Mouse (Mus musculus): ENCODE measurements around the gene Tango2. TPM values are rescaled to one million over a fixed set of nuclear protein-coding genes. Genes with fewer than 3 reads are reported as not detected.

Gene Tango2
- total RNA-seq, 2 experiments from 2014 or later = 41.8 to 59.7 TPM

DNA sequence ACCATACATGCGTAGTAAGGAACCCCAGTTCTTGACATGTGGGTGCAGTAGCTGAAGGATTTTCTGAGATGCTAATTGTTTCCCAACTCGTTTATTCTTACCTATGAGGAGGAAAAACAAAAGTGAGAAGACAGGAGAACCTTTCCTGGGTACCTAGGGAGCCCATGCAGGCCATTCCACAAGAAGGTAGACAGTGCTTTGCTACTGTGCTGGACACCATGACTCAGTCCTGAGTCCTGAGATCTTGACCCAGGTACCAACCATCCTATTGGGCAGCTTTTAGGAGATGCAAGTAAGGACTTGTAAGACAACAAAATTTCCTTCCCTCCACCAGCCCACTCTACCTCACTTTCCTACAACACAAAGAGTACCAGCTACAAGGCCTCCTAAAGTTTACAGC lies 89.7 kb downstream of the Tango2 start, which contains the start of gene Gm49776:
TSS of gene Gm49776 (minus strand) at position 101 of the 400 bp plus-strand sequence.
- no peak within 1 kb of the TSS for H3K4me3 ChIP-seq
- no peak for DNase-seq
- no peak for TF ChIP-seq CTCF (IDR thresholded peaks at IDR 0.05)
- no peak within 1 kb of the TSS for H3K27ac ChIP-seq
- intact Hi-C loops (cut with DNase I) = no loop called here

DNA sequence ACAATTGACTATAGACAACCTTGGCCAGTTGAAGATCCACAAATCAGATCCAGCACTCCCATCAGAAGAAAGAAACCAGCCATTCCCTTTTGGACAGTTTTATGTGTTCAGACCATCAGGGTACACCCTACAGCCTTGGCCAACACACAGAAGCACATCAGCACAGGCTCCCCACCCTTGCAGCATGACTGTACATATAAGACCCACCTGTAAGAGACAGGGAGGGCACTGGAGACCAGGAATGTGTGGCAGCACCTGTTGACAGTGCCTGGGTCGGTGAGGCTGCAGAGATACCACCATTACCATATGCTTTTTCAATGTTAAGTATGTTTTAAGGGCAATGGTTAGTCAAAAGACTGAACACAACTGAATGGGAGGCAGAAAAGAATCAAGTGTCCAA lies 94.0 kb downstream of the Tango2 start:
- no peak for DNase-seq
- intact Hi-C loops (cut with DNase I) = no loop called here
- no peak overlapping the region for H3K4me3 ChIP-seq
- H3K27ac ChIP-seq = no peak overlapping the region
- TF ChIP-seq CTCF (IDR thresholded peaks at IDR 0.05) = no peak

DNA sequence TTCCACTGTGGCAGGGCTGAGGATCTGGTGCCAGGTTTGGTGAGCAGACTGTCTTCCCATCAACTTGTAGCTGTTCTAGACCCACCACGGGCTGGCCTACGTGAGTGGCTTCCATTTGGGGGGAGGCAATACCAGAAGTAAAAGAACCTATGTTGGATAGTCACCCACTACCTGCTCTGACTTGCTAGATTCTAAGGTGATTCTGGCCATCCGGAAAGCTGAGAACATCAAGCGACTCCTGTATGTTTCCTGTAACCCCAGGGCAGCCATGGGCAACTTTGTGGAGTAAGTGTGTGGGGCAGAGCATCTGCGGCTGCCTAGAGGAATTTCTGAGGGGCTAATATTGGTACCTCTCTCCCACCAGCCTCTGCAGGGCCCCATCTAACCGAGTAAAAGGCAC lies 95.2 kb downstream of the Tango2 start:
- intact Hi-C loops (cut with DNase I) = no loop called here
- no peak for TF ChIP-seq CTCF (IDR thresholded peaks at IDR 0.05)

DNA sequence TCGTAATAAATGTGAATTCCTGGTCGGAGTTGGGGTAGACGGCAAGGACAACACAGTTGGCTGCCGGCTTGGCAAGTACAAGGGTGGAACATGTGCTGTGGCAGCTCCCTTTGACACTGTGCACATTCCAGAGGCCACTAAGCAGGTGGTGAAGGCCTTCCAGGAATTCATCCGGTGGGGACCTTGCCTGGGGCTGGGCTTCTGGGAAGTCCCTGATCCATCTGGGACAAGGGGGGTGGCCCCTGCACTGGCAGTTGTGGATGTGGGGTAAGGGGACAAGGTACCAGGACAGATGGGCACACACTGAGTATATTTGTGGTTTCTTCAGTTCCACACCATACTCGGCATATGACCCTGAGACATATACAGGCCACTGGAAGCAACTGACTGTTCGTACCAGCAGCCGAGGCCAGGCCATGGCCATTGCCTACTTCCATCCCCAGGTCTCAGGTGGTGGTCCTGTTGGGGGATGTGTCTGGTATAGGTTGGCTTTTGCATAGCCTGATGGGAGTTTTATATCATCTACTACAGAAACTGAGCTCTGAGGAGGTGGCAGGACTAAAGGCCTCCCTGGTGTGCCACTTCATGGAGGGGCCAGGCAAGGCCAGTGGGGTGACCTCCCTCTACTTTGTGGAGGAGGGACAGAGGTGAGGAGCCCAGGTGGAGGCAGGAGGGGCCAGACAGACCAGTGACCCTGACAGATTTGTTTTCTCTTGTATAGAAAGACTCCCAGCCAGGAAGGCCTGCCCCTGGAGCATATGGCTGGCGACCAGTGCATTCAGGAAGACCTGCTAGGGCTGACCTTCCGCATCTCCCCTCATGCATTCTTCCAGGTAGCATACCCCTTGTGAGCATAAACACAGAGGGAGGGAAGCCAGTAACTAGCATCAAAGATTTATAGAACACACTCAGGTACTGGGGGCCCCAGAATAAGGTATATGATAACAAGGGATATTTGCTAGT lies 96.8 kb downstream of the Tango2 start:
- no peak for TF ChIP-seq CTCF (IDR thresholded peaks at IDR 0.05)
- DNase-seq = no peak
- H3K4me3 ChIP-seq = peak overlapping the region; percentile 7; the same call in 1 of the 2 replicates
- intact Hi-C loops (cut with DNase I) = no loop called here
- H3K27ac ChIP-seq = no peak overlapping the region

More for the DNA sequence above, 95.2 kb downstream of the Tango2 start:
- Histone ChIP-seq H3K4me3 (no peak overlapping the region), H3K27ac (no peak overlapping the region)
- no peak for DNase-seq

Small RNA genes within 50 kb of the gene (microRNA-seq; reads per million reads assigned to microRNA genes)
- gene Gm24572 (not detected), gene Gm26219 (not detected), gene Mir1306 (68.6 reads per million, percentile 37 among the genes with 10 or more reads in this experiment), gene Mir185 (1,714 reads per million, percentile 81 among the genes with 10 or more reads in this experiment)

Other genes with a start within 250 kb of the Tango2 start
- not detected for gene Rtn4r, start 220.5 kb downstream of the Tango2 start, total RNA-seq (2021)
- gene Ccdc188, start 130.2 kb downstream of the Tango2 start, total RNA-seq (2021) = not detected
- 10 to 100 TPM; 21.6 to 28.7 TPM for gene Zdhhc8, start 113.0 kb downstream of the Tango2 start, total RNA-seq (2021)
- gene Trmt2a, start 99.4 kb downstream of the Tango2 start, total RNA-seq (2021) = 10 to 100 TPM in 1 of 2 experiments, 1 to 10 TPM in 1; 9.7 to 12.0 TPM
- 10 to 100 TPM; 17.9 to 28.5 TPM for gene Ranbp1, start 99.4 kb downstream of the Tango2 start, total RNA-seq (2021)
- gene Gm49776, start 89.8 kb downstream of the Tango2 start, total RNA-seq (2021) = not detected
- 10 to 100 TPM; 12.1 to 13.0 TPM for gene Dgcr8, start 58.9 kb downstream of the Tango2 start, total RNA-seq (2021)
- 1 to 10 TPM; 7.0 to 8.9 TPM for gene Arvcf, start 79 bp upstream of the Tango2 start, total RNA-seq (2021)
- gene Txnrd2, start 78.3 kb upstream of the Tango2 start, total RNA-seq (2021) = 10 to 100 TPM; 18.9 to 21.4 TPM
- gene Comt, start 78.7 kb upstream of the Tango2 start, total RNA-seq (2021) = 10 to 100 TPM; 35.4 to 43.5 TPM
- gene Gnb1l, start 150.6 kb upstream of the Tango2 start, total RNA-seq (2021) = 1 to 10 TPM; 4.0 to 4.4 TPM
- gene Rtl10, start 150.8 kb upstream of the Tango2 start, total RNA-seq (2021) = 1 to 10 TPM; 3.2 to 4.1 TPM
- gene Tbx1, start 242.6 kb upstream of the Tango2 start, total RNA-seq (2021) = 1 to 10 TPM; 1.2 to 4.7 TPM